Mouse (Mus musculus): ENCODE measurements at regions not wholly inside any gene's neighbourhood (a gene's known extent, or its start where the extent isn't known, plus 50 kb on each side); places are given as distances from the start of the nearest gene placed in this dataset.

- Histone ChIP-seq H3K27me3 (ENCODE audit: low read depth, poor library complexity, severe bottlenecking) (no peaks in the 10 kb centered on the region), H3K9me3 (replicated peaks) (no peaks in the 10 kb centered on the region), H3K4me3 (no peak overlapping the region), H3K36me3 (no peaks in the 10 kb centered on the region), H3K27ac (replicated peaks) (no peak overlapping the region), H3K4me1 (no peaks in the 10 kb centered on the region)
- no peak for DNase-seq (ENCODE audit: low spot score)
Observed at GRCm38 (mm10) chr4:53915326-53915725, 89.5 kb downstream of the Tmem38b start.

- Histone ChIP-seq H3K4me1 (no peaks in the 10 kb centered on the region), H3K27ac (replicated peaks) (no peak overlapping the region), H3K36me3 (no peaks in the 10 kb centered on the region), H3K27me3 (ENCODE audit: low read depth, poor library complexity, severe bottlenecking) (no peaks in the 10 kb centered on the region), H3K9me3 (replicated peaks) (no peaks in the 10 kb centered on the region), H3K4me3 (no peak overlapping the region)
- DNase-seq (ENCODE audit: low spot score), result peak; percentile 53
Observed at GRCm38 (mm10) chr4:53919188-53919587, 93.3 kb downstream of the Tmem38b start.

GRCm38 (mm10) chr4:53920587-53920986 lies 94.7 kb downstream of the Tmem38b start:
- Histone ChIP-seq H3K27me3 (ENCODE audit: low read depth, poor library complexity, severe bottlenecking) (no peaks in the 10 kb centered on the region), H3K27ac (replicated peaks) (no peak overlapping the region), H3K4me1 (no peaks in the 10 kb centered on the region), H3K36me3 (no peaks in the 10 kb centered on the region), H3K4me3 (no peak overlapping the region), H3K9me3 (replicated peaks) (no peaks in the 10 kb centered on the region)
- DNase-seq (ENCODE audit: low spot score), result no peak
- WGBS, result 80% methylated on average over 2 of the region's 2 CpGs

DNA sequence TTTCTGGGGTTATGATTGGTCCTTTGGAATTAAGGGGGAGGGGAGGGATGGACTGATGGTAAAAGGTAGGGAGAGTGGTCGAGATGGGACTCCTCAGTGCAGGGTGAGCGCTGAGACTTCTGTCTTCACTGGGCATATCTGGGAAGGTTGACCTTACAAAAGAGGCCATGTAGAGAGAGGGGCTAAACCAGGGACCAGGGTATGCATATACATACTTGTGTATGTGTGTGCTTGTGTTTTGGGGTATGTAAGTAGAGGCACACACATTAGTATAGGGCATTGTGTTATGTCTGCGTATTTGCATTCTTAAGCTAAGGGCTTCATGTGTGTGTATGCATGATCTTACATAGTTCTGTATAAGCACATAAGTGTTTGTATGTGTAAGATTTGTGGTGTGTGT lies 105.2 kb downstream of the Tmem38b start:
- 92% methylated on average over 3 of the region's 3 CpGs for WGBS
- peaks cover 13% of the 10 kb centered on the region for H3K4me1 ChIP-seq
- H3K9me3 ChIP-seq (replicated peaks), result no peaks in the 10 kb centered on the region
- no peak overlapping the region for H3K4me3 ChIP-seq
- H3K27ac ChIP-seq (replicated peaks), result no peak overlapping the region
- no peaks in the 10 kb centered on the region for H3K36me3 ChIP-seq
- H3K27me3 ChIP-seq (ENCODE audit: low read depth, poor library complexity, severe bottlenecking), result no peaks in the 10 kb centered on the region
- no peak for DNase-seq (ENCODE audit: low spot score)

DNA sequence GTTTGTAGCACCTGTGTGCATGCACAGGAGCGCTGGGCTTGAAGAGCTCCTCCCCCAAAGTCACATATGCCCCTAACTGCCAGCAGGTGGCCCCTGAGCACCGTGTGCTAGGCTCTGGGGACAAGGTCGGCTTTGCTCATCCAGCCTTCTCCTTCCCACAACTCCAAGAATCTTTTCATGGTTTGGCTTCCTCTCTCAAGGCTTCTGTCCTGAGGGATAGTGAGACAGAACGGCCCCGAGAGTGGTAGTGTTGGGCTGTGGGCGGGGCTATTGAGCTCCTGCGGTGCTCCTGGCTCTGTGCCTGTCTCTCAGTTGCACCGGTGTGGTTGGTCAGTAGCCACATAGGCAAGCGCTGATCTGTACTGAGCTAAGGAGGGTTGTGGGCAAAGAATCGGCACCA lies 105.7 kb downstream of the Tmem38b start:
- 19% methylated on average over 10 of the region's 10 CpGs for WGBS
- Histone ChIP-seq H3K27ac (replicated peaks) (peak overlapping the region; percentile 84), H3K4me1 (peaks cover 13% of the 10 kb centered on the region), H3K4me3 (peak overlapping the region; percentile 27), H3K27me3 (ENCODE audit: low read depth, poor library complexity, severe bottlenecking) (no peaks in the 10 kb centered on the region), H3K9me3 (replicated peaks) (no peaks in the 10 kb centered on the region), H3K36me3 (no peaks in the 10 kb centered on the region)
- DNase-seq (ENCODE audit: low spot score), result peak; percentile 66

DNA sequence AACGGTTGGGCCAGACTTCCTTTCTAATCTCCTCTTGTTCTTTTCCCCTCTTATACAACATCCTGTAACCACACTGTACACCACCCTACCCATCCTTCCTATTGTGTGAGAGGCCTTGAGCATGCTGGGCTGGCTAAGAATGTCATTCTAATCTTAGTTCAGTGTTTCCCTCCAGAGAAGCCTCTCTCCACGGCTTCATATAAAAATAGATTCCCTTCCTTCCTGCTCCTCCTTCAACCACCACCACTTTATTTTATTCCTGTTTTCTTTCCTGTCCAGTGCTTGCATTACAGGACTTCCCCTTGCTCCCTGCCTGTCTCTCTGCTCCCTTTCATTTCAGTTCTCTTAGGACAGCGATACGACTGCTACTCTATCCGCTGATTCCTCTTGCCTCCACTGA lies 109.5 kb downstream of the Tmem38b start:
- Histone ChIP-seq H3K36me3 (no peaks in the 10 kb centered on the region), H3K4me3 (no peak overlapping the region), H3K27ac (replicated peaks) (no peak overlapping the region), H3K27me3 (ENCODE audit: low read depth, poor library complexity, severe bottlenecking) (no peaks in the 10 kb centered on the region), H3K9me3 (replicated peaks) (no peaks in the 10 kb centered on the region), H3K4me1 (peaks cover 9% of the 10 kb centered on the region)
- no peak for DNase-seq (ENCODE audit: low spot score)
- 85% methylated on average over 5 of the region's 5 CpGs for WGBS

DNA sequence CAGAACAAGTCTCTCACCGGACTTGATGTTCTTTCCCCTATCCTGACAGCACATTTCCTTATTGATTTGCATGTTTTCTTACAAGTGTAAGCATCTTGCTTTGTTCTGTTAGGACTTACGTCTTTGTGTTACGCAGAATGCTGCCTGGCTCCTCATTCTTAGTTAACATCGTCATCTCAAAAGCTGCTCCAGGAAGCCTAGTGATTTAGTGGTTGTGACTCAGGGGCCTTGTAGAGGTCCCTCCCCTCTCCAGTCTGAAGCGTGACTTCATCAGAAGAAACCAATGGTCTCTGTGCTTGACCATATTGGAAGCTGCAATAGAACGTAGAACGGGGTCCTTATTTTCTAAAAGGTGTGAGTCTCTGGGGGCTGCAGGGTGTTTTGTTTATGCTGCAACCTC lies 122.9 kb downstream of the Tmem38b start:
- H3K27me3 ChIP-seq (ENCODE audit: low read depth, poor library complexity, severe bottlenecking), result no peaks in the 10 kb centered on the region
- H3K9me3 ChIP-seq (replicated peaks), result no peaks in the 10 kb centered on the region
- H3K36me3 ChIP-seq, result no peaks in the 10 kb centered on the region
- no peak overlapping the region for H3K4me3 ChIP-seq
- peaks cover 27% of the 10 kb centered on the region for H3K4me1 ChIP-seq
- H3K27ac ChIP-seq (replicated peaks), result no peak overlapping the region
- DNase-seq (ENCODE audit: low spot score), result no peak
- WGBS, result 91% methylated on average over 7 of the region's 7 CpGs

DNA sequence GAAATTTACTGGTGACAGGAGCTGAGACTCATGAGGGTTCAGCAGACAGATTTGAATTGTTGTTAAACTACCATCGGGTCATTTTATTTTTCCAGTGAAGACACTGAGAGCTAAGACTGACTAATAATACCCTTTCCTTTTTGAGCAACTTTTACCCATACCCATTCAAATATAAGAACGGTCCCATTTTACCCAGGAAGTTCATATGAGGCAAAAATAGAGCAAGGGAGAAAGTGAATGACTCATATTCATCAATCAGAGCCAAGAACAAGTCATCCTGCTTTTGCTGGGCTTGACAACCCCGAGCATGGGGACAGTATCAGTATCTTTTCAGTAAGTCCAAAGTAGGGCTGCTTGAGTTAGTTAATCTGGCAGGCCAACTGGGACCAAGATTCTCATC lies 123.3 kb downstream of the Tmem38b start:
- DNase-seq (ENCODE audit: low spot score), result no peak
- H3K27me3 ChIP-seq (ENCODE audit: low read depth, poor library complexity, severe bottlenecking), result no peaks in the 10 kb centered on the region
- H3K4me1 ChIP-seq, result peaks cover 27% of the 10 kb centered on the region
- no peak overlapping the region for H3K4me3 ChIP-seq
- H3K9me3 ChIP-seq (replicated peaks), result no peaks in the 10 kb centered on the region
- H3K27ac ChIP-seq (replicated peaks), result no peak overlapping the region
- no peaks in the 10 kb centered on the region for H3K36me3 ChIP-seq
- 95% methylated on average over 3 of the region's 3 CpGs for WGBS

GRCm38 (mm10) chr4:53950496-53950895 lies 124.7 kb downstream of the Tmem38b start:
- Histone ChIP-seq H3K9me3 (replicated peaks) (no peaks in the 10 kb centered on the region), H3K27me3 (ENCODE audit: low read depth, poor library complexity, severe bottlenecking) (no peaks in the 10 kb centered on the region), H3K4me1 (peaks cover 27% of the 10 kb centered on the region), H3K36me3 (no peaks in the 10 kb centered on the region), H3K4me3 (no peak overlapping the region), H3K27ac (replicated peaks) (peak overlapping the region; percentile 78)
- WGBS, result 65% methylated on average over 6 of the region's 6 CpGs
- DNase-seq (ENCODE audit: low spot score), result no peak

- Histone ChIP-seq H3K4me3 (0 out of 2 replicates have a peak overlapping the region, but pooled peaks have one; percentile 14), H3K9me3 (replicated peaks) (no peaks in the 10 kb centered on the region), H3K36me3 (no peaks in the 10 kb centered on the region), H3K27ac (replicated peaks) (peak overlapping the region; percentile 78), H3K27me3 (ENCODE audit: low read depth, poor library complexity, severe bottlenecking) (no peaks in the 10 kb centered on the region), H3K4me1 (peaks cover 27% of the 10 kb centered on the region)
- WGBS, result 17% methylated on average over 3 of the region's 3 CpGs
- no peak for DNase-seq (ENCODE audit: low spot score)
Observed at GRCm38 (mm10) chr4:53951003-53951733, 125.3 kb downstream of the Tmem38b start.

GRCm38 (mm10) chr4:53951734-53952109 lies 125.9 kb downstream of the Tmem38b start:
- WGBS, result 44% methylated on average over 5 of the region's 5 CpGs
- DNase-seq (ENCODE audit: low spot score), result no peak
- no peak overlapping the region for H3K4me3 ChIP-seq

DNA sequence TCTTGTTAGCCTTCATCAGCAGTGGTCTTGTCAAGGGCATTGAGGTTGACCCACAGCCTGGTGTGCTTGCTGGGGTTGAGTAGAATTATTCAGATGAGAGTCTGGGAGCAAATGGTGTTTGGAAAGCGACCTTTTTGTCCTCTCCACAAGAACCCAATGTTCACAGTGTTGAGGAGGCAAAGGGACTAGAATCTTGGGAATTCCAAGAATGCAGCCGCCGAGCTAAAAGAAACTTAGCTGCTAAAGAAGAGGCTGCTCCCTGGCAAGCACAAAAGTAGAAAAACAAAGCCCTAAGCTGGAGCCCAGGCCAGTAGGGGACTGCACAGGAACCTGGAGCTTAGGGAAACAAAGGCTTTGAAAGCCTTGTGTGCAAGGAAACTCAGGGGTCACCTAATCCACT lies 126.4 kb downstream of the Tmem38b start:
- no peak overlapping the region for H3K4me3 ChIP-seq
- WGBS, result 5% methylated on average over 3 of the region's 3 CpGs
- peak overlapping the region; percentile 78 for H3K27ac ChIP-seq (replicated peaks)
- no peaks in the 10 kb centered on the region for H3K27me3 ChIP-seq (ENCODE audit: low read depth, poor library complexity, severe bottlenecking)
- H3K36me3 ChIP-seq, result no peaks in the 10 kb centered on the region
- peak; percentile 70 for DNase-seq (ENCODE audit: low spot score)
- H3K9me3 ChIP-seq (replicated peaks), result no peaks in the 10 kb centered on the region
- peaks cover 27% of the 10 kb centered on the region for H3K4me1 ChIP-seq

More at GRCm38 (mm10) chr4:53951734-53952109, 125.9 kb downstream of the Tmem38b start:
- no peaks in the 10 kb centered on the region for H3K27me3 ChIP-seq (ENCODE audit: low read depth, poor library complexity, severe bottlenecking)
- H3K36me3 ChIP-seq, result no peaks in the 10 kb centered on the region
- no peaks in the 10 kb centered on the region for H3K9me3 ChIP-seq (replicated peaks)
- H3K4me1 ChIP-seq, result peaks cover 27% of the 10 kb centered on the region
- H3K27ac ChIP-seq (replicated peaks), result peak overlapping the region; percentile 78

DNA sequence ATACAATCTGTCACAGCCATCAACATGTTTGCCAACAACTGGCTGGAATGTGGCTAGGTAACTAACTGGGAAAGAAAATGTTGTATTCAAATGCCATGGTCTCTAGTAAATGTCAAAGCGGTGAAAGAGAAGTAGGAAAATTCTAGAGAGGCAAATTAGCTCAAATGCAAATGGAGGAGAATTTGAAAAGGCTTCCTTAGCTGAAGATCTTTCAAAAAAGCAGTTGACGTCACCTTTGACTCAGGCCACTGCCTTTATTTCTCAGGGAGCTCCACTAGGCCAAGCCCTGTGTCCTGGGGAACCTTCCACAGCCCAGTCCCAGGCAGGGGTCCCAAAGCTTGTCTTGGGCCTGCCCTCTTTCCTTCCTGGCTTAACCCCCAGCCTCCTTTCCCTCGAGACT lies 136.6 kb downstream of the Tmem38b start:
- no peak overlapping the region for H3K4me3 ChIP-seq
- WGBS, result 76% methylated on average over 3 of the region's 3 CpGs
- H3K27ac ChIP-seq (replicated peaks), result 0 out of 2 replicates have a peak overlapping the region, but pooled peaks have one; percentile 33
- no peak for DNase-seq (ENCODE audit: low spot score)
- no peaks in the 10 kb centered on the region for H3K4me1 ChIP-seq
- H3K36me3 ChIP-seq, result no peaks in the 10 kb centered on the region
- H3K9me3 ChIP-seq (replicated peaks), result peaks cover 10% of the 10 kb centered on the region
- no peaks in the 10 kb centered on the region for H3K27me3 ChIP-seq (ENCODE audit: low read depth, poor library complexity, severe bottlenecking)

DNA sequence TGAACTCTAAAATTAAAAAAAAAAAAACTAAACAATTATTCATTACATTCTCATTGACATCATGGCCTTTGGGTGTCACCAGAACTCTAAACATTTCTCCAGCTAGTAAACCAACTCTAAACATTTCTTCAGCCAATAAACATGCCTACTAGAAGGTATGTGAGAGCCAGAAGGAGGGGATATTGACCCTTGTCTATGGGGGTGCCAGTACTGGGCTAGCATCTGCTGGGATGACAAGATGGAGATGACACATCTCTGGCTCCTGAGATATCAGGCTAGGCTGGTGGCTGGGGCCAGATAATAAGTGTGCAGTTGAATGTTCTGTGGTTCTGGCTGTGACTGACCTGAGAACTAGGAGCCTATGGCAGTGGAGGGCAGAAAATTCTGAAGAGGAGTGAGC lies 144.6 kb downstream of the Tmem38b start:
- Histone ChIP-seq H3K27ac (replicated peaks) (no peak overlapping the region), H3K27me3 (ENCODE audit: low read depth, poor library complexity, severe bottlenecking) (no peaks in the 10 kb centered on the region), H3K4me3 (no peak overlapping the region), H3K36me3 (no peaks in the 10 kb centered on the region), H3K9me3 (replicated peaks) (peaks cover 10% of the 10 kb centered on the region), H3K4me1 (no peaks in the 10 kb centered on the region)
- no peak for DNase-seq (ENCODE audit: low spot score)

Data from midbrain, embryonic 10.5 days (tissue).